Mouse (Mus musculus) hematopoietic stem cell, adult 5-6 weeks (primary cell): ENCODE results near the gene Znrd1. TPM values are rescaled to one million over a fixed set of nuclear protein-coding genes. Genes with fewer than 3 reads are reported as not detected.
A peak's percentile ranks its signal among the peaks of the same experiment; 100 is the strongest.
"Not testable (repeated sequence)": the region's sequence is repeated elsewhere in the genome, so short reads cannot be mapped to it uniquely, and the experiment has no call there.

Experiments used
- ATAC-seq, 2 experiments: fragments of 125-278 bp in 1 of 2; replicated peaks in 1 of 2; 2 replicates each; pipeline ENCODE4 v1.8.0; 2016 to 2017; ENCODE audit warnings: inconsistent platforms in 2 of 2, mild to moderate bottlenecking in 2 of 2, moderate number of reproducible peaks in 2 of 2, low read depth in 1 of 2, moderate TSS enrichment in 1 of 2; ENCODE audit not compliant: low FRiP score in 2 of 2, poor library complexity in 2 of 2, severe bottlenecking in 2 of 2, insufficient read depth in 1 of 2, low TSS enrichment in 1 of 2
- total RNA-seq: library from RNA; stranded (forward); fragments of 172-1452, 232-1000 nt; gene quantifications from 2 replicates; pipeline ENCODE4 v1.2.3, GENCODE M21; 2017

The Znrd1 gene
- total RNA-seq: 45.1 and 49.9 TPM in 2 replicates

DNA sequence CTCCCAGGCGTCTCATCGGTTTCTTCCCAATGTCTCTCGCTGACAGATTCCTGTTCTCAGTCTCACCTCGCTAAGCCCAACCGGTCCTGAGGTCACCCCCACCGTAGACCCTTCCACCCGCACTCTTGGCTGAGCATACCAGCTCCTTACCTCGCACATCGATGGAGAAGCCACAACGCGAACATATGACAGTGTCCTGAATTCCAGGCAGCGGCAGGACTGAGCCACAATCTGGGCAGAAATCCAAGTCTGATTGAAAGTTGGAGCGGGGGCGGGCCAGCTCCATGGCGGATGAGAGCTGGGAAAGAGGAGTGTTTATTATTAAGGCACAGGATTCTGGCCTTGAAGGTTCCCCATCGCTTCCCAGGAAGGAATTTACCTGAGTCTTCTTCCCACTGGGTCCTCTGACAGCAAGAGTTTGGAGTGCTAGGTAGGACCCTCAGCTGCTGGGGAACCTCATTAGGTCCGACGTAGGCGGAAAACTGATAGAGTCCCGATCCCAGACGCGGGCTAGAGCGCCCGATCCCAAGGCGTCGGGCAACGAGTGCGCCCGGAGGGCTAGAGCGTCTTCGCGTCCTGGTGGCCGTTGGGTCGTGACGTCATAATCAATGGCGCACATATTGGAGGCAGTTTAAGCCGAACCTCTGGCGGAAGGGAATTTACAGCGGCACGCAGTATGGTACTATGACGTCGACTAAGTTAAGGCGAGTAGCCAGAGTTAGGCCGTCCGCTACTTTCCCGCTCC, at the start of gene Znrd1, which contains the start of gene Znrd1as:
Znrd1 (minus strand) TSS at position 561 of the 745 bp plus-strand sequence.
Znrd1as (plus strand) TSS at position 594 of the 745 bp plus-strand sequence.
- peak; percentile 95 to 97 for ATAC-seq

DNA sequence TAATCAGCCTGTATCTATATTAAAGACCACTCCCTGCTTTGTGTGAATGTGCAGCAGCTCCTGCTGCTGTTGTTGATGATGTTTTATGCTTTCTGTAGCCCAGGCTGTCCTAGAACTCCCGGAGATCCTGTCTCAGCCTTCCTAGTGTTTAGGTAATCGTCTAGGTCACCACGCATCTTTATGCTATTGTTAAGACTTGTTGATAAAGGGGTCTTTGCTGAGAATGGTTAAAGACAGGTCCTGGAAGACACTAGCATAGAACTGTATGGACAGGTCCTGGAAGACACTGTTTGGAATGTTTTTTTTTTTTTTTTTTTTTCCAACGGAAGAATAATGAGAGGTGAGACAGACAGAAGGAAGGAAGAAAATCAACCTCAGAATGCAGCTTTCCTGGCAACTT, 45.0 kb upstream of the Znrd1 start:
- ATAC-seq: no peak

DNA sequence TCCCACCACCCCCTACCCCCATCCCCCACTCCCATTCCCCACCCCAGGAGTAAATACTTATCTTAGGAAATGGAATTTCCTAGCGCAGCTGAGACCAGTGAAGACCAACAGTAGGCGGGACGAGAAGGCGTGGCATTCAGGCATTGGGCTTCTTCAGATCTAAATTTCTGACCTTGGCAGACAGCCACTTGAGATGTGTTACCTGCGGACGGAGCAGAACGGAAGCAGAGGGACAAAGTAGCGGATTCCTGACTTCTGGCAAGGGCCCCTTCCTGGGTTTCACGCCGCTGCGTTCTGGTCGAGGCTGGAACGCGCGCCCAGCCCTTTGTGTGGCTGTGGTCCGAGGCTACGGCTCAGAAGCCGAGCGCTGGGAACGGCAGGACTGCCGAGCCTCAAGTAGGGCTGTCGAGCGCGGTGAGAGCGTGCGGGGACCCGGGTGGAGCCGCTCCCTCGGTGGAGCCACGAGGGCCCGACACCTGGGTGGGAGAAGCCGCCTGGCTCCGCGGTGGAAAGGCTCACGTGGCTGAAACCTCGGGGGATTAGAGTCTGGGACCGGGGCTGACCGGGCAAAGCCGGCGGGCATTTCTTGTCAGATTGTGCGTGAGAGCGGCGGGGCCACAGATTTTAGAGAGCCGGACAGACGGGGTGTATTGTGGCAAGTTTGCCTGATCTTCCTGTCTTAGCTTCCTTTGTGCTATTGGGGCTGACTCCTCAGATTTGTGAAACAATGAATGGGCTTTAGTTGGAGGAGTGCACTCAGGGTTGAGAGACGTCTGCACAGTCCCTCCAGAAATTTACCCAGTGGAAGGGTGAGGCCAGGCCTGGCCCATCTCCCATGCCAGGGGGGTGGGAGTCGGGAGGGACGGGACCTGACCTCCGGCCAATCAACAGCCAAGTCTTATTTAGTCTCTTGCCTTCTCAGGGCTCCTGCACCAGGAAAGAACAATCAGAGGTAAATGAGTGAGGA, 44.3 kb upstream of the Znrd1 start:
- peak; percentile 48 to 54; a peak in 3 of 4 replicates for ATAC-seq

DNA sequence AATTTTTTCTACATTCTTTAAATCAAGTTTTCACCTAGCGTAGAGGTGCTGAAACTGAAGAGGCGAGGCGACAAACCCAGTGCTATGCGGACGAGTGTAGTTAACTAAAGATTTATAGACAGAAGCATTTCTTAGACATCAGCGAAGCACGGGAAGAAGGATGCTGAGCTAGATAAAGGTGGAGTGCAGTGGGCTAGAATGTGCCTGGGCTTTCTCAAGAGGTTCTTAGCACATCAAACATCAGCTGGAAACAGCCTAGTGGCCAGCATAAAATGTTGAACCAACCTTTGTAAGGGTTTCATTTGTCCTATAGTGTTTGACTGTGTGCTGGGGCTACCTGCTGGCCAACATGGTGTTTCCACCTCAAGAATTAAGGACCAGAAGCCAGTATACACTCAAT, 42.5 kb upstream of the Znrd1 start, which contains the start of gene Zfp57:
Zfp57 (plus strand) TSS at position 301 of the 400 bp plus-strand sequence.
- no peak for ATAC-seq

DNA sequence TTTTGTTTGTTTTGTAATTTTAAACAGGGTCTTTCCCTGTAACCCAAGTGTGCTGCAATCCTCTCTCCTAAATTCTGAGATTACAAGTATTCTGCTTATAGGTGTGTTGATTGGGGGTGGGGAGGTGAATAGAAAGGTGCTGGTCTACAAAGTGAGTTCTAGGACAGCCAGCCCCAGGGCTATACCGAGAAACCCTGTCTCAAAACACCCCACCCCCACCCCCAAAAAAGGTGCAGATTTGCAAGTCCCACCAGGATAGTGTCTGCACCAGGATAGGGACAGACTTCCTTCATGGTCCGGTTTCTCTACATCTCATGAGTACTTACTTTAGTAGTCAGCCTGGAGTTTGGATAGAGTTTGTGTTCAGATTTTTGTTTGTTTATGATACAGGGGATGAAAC, 40.1 kb upstream of the Znrd1 start:
- no peak for ATAC-seq

DNA sequence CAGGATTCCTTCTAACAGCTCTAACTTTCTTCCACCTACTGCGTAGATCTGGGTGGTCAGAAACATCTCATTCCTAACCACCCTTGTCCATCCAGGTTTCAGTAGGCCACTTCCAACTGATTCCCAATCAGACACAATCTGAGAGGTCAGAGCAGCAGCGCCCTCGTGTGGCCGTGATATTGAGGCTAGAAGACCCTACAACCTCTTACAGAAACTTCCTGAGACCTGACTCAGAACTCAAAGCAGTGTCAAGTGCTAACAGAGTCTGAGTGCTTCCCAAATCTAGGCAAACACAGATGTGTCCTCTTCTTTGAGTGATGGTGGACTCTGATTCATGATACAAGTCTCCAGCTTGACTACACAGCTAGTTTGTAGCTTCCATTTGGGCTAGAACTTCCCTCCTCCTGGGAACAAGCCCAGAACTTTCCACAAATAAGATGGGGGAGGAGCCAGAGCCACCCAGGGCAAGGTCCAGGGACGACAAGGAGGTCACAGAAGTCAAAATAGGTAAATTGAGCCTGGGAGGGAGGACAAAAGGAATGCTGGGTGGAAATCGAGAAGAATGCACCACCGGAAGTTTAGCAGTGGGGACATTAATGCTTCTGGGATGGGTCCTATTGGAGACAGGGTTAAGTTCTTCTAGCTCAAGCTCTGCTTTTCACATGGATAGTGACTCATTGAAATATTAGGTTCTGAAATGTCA, 38.8 kb upstream of the Znrd1 start:
- ATAC-seq: peak; percentile 30 to 46; a peak in 1 of 4 replicates

DNA sequence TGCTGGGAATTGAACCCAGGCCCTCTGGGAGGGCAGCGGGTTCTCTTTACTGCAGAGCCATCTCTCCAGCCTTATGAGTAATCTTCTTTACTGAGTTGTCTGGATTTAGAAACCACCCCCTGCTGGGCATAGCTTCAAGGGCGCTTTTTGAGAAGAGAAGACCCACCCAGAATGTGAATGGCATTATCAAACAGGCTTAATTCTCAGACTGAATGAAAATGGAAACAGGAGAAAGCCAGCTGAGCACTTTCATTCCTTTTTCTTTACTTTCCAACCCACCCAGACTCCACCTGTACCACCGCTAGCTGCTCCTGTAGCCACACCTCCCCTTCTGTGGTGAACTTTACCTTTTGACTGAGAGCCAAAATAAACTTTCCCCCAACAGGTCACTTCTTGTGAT, 37.1 kb upstream of the Znrd1 start:
- no peak for ATAC-seq

DNA sequence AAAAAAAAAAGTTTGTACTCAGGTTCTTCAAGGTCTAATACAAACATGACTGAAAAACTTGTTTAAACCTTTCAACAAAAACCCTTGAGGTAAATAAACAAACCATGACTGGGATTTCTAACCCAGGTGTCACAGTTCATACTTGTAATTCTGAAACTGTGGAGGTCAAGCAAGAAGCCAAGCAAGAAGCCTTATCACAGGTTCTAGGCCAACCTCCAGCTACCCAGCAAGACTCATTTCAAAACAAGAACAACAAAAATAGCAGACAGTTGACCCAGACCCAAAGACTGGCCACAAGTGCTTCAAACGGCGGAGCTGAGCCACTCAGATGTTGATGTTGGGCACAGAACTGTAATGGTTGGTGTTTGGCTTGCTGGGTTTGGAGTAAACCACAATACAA, 36.2 kb upstream of the Znrd1 start:
- no peak for ATAC-seq

DNA sequence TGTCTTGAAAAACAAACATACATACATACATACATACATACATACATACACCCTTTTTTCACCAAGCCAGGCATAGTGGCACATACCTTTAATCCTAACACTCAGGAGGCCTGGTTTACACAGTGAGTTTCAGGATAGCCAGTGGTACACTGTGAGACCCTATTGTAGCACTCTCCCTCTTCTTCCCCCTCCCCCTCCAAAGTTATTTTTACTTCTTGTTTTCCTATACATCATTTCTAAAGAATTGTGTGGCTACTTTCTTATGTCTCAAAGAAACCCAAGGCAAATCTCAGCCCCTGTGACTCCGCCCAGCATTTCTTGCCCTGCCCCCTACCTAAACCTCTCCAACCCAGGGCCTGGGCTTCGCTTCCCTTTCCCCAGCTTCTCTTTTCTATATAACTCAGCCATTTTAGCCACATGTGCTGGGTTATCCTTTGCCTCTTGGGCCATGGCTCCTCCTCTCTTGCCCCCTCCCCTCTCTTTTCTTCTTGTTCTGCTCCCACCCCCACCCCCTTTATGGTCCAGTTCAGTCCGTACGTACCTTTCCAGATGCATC, 35.5 kb upstream of the Znrd1 start:
- ATAC-seq: no peak

DNA sequence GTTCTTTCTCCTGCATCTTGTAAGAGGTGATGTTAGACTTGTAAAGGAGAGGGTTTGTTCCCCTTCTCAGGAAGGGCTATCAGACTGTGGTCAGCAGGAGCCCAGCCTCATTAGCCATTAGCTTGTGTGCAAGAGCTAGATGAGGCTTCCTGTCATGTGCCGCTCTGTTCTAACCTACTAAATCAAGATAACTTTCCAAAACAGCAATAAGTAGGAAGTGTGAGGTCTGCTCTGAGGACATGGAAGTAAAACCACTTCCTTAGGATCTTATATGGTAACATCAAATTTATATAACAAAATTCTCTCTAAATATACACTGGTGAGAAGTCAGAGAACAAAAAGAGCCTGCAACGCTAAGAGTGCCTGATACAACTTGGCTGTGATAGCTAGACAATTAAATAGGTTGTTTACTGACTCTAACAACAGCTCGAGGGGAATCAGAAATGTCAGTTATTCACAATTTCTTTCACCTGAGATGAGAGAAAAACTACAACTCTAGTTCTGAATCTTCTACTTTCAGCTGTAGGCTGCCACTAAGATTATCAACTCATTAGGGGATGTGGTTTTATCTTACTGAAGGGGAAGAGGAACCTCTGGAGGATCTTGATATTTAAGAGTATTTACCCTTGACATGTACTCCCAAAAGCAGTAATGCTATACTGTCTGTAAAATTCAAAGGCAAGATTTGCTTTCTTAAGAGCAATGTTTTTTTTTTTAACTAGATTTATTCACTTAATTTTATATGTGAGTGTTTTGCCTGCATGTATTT, 34.2 kb upstream of the Znrd1 start:
- peak; percentile 71 to 74 for ATAC-seq

DNA sequence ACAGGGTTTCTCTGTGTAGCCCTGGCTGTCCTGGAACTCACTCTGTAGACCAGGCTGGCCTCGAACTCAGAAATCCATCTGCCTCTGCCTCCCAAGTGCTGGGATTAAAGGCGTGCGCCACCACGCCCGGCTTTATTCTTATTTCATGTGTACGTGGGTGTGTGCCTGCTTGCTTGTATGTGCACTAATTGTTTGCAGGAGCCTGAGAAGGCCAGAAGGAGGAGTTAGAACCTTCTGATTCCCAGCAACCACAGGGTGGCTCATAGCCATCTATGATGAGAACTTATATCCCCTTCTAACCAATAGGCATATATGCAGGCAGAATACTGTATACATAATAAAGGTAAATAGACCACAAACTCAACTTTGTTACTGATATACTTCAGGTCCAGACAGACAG, 32.3 kb upstream of the Znrd1 start:
- ATAC-seq: not testable (repeated sequence)

DNA sequence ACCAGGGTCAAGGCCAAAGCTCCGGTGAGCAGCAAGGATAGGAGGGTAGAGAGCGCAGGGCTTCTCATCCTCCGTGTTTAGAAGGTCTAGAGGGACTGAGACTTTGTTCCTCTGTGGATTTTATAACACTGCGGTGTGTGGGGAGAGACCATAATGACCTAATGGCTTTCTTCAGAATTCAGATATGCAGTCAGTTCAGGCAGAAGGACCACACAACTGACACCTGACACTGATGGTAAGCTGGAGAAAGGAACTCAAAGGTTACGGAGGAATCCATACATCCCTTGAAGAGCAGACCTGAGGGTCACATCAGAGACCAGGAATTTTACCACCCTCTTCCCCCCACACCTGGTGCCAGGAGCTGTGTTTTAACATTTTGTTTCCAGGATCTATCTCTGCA, 31.1 kb upstream of the Znrd1 start, which contains the start of gene H2-M5:
H2-M5 (minus strand) TSS at position 101 of the 400 bp plus-strand sequence.
- ATAC-seq: no peak

DNA sequence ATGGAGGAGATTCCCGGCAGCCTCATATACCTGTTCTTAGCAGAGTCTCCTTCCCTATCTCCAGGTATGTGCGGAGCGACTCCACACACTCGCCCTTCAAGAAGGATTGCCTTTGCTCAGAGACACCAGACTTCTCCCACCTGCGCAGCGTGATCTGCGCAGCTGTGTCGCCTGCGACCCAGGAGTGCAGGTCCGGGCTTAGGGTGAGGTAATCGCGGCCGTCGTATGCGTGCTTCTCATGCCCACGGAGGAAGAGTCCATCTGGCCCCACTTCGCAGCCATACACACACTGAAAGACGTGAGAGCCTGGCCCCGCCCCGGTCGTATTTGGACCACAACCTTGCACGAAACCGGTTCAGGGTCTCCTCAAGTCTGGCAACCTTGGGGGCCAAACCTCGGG, 30.1 kb upstream of the Znrd1 start:
- ATAC-seq: peak in 1 of 2 experiments; percentile 30; a peak in 1 of 4 replicates

DNA sequence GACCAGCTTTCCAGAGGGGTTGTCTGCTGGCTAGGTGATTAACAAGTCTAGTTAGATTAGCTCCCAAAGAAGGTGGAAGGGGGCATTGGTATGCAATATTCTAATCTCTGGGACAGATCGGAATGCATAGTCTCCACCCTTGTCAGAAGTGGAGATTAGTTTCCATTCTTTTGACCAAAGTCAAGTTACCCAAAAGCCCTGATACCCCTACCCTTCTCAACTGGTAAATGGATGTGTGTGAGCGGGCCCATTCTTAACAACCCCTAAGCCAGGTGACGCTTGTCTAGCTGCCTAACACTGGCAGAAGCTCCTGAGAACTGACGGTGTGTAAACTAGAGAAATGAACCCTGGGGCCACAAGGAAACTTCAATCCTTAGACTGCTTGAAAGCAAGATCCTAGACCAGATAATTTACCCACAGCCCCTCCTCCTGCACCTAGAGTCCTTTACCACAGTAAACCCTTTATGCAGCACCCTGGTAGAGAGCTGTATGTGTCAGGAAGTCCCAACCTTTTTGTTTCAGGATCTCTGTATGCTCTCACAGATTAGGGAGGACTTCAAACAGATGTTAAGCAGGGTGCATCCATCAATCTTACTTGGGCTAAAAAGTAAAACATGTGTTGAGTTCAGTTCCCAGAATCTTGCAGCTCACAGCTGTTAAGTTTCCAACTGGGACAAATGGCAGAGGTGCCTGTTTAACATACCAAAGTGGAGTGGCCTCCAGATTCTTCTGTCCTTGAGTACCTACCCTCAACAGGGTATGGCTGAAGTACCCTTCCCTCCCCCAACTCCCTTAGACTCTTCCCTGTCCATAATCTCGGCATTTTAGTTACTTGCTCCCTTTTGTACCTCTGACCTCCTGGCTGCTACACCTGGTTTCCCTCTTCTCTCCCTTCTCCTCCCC, 24.1 kb upstream of the Znrd1 start:
- peak; percentile 13 to 29; a peak in 1 of 4 replicates for ATAC-seq

DNA sequence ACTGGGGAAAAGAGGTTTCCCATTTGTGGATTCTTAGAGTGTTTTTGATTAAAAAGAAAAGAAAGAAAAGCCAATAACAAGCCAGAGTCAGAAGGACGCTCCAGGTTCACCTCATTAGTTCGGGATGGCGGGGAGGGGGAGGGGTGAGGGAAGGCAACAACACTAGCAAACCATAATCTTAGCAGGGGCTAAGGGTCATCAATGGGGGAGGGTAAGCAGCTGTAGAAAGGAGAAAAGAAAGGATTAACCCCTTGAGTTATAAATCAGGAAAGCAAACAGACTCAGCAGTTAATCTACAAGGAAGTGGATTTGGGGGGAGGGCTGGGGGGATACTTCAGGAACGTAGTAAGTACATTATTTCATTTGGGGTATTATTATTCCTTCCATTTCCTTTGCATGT, 23.5 kb upstream of the Znrd1 start:
- no peak for ATAC-seq
